Mouse (Mus musculus) left cerebral cortex, adult 2 months (tissue): Measurements from ENCODE around the gene Gm9745. TPM values are rescaled to one million over a fixed set of nuclear protein-coding genes. Genes with fewer than 3 reads are reported as not detected.
"Not testable (repeated sequence)": the region's sequence is repeated elsewhere in the genome, so short reads cannot be mapped to it uniquely, and the experiment has no call there.

Source experiments
- DNase-seq, 2 experiments: peaks; one replicate each; pipeline ENCODE4 v3.0.0; 2021 to 2022; ENCODE audit warnings: low spot score in 2 of 2, mixed read lengths in 1 of 2; ENCODE audit errors: extremely low spot score in 1 of 2
- H3K27ac ChIP-seq: fragments of 200-600 bp; 2 replicates; pipeline ENCODE4 v1.8.1; 2022
- H3K4me3 ChIP-seq: fragments of 200-600 bp; 2 replicates; pipeline ENCODE4 v1.8.1; 2022
- CTCF ChIP-seq: fragments of 200-600 bp; IDR thresholded peaks from 2 replicates; pipeline ENCODE4 v1.8.1; 2022; ENCODE audit warnings: antibody characterized with exemption, mild to moderate bottlenecking, moderate library complexity
- intact Hi-C: fragments of 180-260 bp; cut with DNase I; formaldehyde crosslinking; loops from one replicate; pipeline ENCODE4 v1.15.1; 2025
- microRNA-seq, 2 experiments: library from miRNA; unstranded; fragments of <30 nt; microRNA quantifications; one replicate each; pipeline ENCODE4 v1.2.0; 2021
- total RNA-seq, 2 experiments: library from RNA; stranded (reverse); gene quantifications; 2 replicates each; pipeline ENCODE4 v1.2.3; 2021

The Gm9745 gene
- total RNA-seq, 2 experiments from 2014 or later, result not detected

- H3K4me3 ChIP-seq, H3K27ac ChIP-seq, DNase-seq, intact Hi-C loops: not testable (repeated sequence)
Measured at GRCm38 (mm10) chr13:8943828-8944227, 4.2 kb downstream of the Gm9745 start.

DNA sequence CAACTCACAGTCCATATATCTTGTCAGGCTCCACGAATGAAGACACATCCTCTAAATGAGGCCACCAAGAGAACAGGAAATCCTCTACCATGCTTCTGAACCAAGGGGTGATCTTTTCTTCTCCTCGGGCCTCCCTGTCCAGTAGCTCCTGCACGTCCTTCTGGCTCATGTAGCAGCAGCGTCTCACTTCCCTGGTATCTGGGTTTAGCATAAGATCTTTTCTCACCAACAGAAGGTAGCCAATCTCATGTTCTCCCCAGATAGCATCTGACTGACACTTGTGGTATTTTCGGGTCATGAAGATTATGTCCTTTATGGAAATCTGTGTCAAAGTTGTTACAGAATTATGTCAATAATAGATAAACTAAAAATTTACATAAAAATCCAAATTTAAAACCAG lies 6.3 kb downstream of the Gm9745 start:
- DNase-seq, H3K27ac ChIP-seq, H3K4me3 ChIP-seq, intact Hi-C loops: not testable (repeated sequence)

- H3K4me3 ChIP-seq, intact Hi-C loops, DNase-seq, H3K27ac ChIP-seq: not testable (repeated sequence)
Measured at GRCm38 (mm10) chr13:8941110-8941509, 6.9 kb downstream of the Gm9745 start.

GRCm38 (mm10) chr13:8937611-8938140 lies 10.4 kb downstream of the Gm9745 start:
- intact Hi-C loops, H3K27ac ChIP-seq, DNase-seq, H3K4me3 ChIP-seq: not testable (repeated sequence)

- no peak overlapping the region for H3K4me3 ChIP-seq
- TF ChIP-seq CTCF, result no peak
- DNase-seq, result no peak
- no peak overlapping the region for H3K27ac ChIP-seq
- intact Hi-C loops, result no loop called here
Measured at GRCm38 (mm10) chr13:8933499-8933898, 14.5 kb downstream of the Gm9745 start.

GRCm38 (mm10) chr13:8913890-8914289 lies 34.1 kb downstream of the Gm9745 start:
- H3K4me3 ChIP-seq, intact Hi-C loops, H3K27ac ChIP-seq, DNase-seq: not testable (repeated sequence)

GRCm38 (mm10) chr13:8905986-8906385 lies 42.0 kb downstream of the Gm9745 start:
- H3K27ac ChIP-seq, H3K4me3 ChIP-seq, DNase-seq, intact Hi-C loops: not testable (repeated sequence)

Small RNA genes within 50 kb of the gene (microRNA-seq; reads per million reads assigned to microRNA genes)
- 0 reads per million in 2 experiments for gene Gm22750

Other genes with a start within 250 kb of the Gm9745 start
- gene Wdr37, start 76.3 kb downstream of the Gm9745 start, total RNA-seq, result 100 to 1,000 TPM in 1 of 2 experiments, 10 to 100 TPM in 1; 98.0 to 106 TPM
- gene Idi1, start 62.7 kb downstream of the Gm9745 start, total RNA-seq, result 10 to 100 TPM; 32.6 to 35.1 TPM
- not detected for gene Idi2, start 4.6 kb upstream of the Gm9745 start, total RNA-seq
- 10 to 100 TPM; 41.2 to 44.1 TPM for gene Gtpbp4, start 47.9 kb upstream of the Gm9745 start, total RNA-seq
- gene Larp4b, start 145.7 kb upstream of the Gm9745 start, total RNA-seq, result 10 to 100 TPM; 70.5 to 76.6 TPM